Mouse (Mus musculus): Measurements from ENCODE around the gene Mindy4.

DNA sequence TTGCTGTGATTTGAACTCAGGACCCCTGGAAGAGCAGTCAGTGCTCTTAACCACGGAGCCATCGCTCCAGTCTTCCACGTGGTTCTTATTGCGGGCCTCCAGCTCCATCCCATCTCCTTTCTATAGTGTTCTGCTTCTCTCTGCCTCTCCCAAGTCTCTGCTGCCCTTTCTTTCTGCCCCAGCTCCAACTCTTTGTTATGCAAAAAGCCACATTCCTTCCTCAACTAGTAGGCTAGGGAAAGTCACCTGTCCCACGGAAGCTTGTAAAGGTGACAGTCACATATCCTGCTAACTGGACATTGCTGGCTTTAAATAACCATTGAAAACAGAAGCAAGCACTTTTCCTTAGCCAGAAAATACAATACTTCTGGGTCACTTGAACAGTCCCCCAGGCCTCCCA lies 33.4 kb upstream of the Mindy4 start:
- TF ChIP-seq GATA1 (IDR thresholded peaks at IDR 0.05; ENCODE audit: low read depth, low read length), result no peak
- no peak for TF ChIP-seq CTCF (IDR thresholded peaks at IDR 0.05 in 2 of 3, conservative IDR thresholded peaks at IDR 0.05 in 1 of 3; ENCODE audit: control insufficient read depth in 1 of 3, insufficient read depth in 1 of 3, low read depth in 2 of 3, low read length in 3 of 3, poor library complexity in 1 of 3, severe bottlenecking in 1 of 3)
- no peak for TF ChIP-seq POLR2A (IDR thresholded peaks at IDR 0.05; ENCODE audit: control insufficient read depth in 1 of 2, insufficient read depth in 1 of 2, low read depth in 1 of 2, low read length in 2 of 2, poor library complexity in 1 of 2)
- TF ChIP-seq EP300 (IDR thresholded peaks at IDR 0.05; ENCODE audit: low read depth in 1 of 2, low read length in 2 of 2), result no peak
- no peak for TF ChIP-seq USF2 (IDR thresholded peaks at IDR 0.05; ENCODE audit: borderline replicate concordance in 1 of 2, insufficient read depth in 1 of 2, low read depth in 1 of 2, low read length in 2 of 2)
- TF ChIP-seq ZKSCAN1 (IDR thresholded peaks at IDR 0.05; ENCODE audit: low read depth, low read length), result no peak
- TF ChIP-seq JUND (IDR thresholded peaks at IDR 0.05; ENCODE audit: low read depth, low read length), result no peak
- no peak for TF ChIP-seq MYB (IDR thresholded peaks at IDR 0.05; ENCODE audit: low read depth, low read length)
- TF ChIP-seq TBP (IDR thresholded peaks at IDR 0.05; ENCODE audit: low read depth, low read length), result no peak
- no peak for TF ChIP-seq CHD1 (IDR thresholded peaks at IDR 0.05; ENCODE audit: low read depth, low read length)
- TF ChIP-seq MAZ (IDR thresholded peaks at IDR 0.05; ENCODE audit: low read depth, low read length), result no peak
- no peak for TF ChIP-seq ZMIZ1 (IDR thresholded peaks at IDR 0.05; ENCODE audit: low read depth, low read length)
- TF ChIP-seq POLR2AphosphoS2 (IDR thresholded peaks at IDR 0.05; ENCODE audit: low read length), result no peak
- TF ChIP-seq MAFK (IDR thresholded peaks at IDR 0.05; ENCODE audit: borderline replicate concordance, low read depth, low read length), result no peak

All from MEL (cell line).